Mouse (Mus musculus) CH12.LX (cell line): ENCODE measurements at regions not wholly inside any gene's neighbourhood (a gene's known extent, or its start where the extent isn't known, plus 50 kb on each side); places are given as distances from the start of the nearest gene placed in this dataset.

Experiments
- CTCF ChIP-seq, 2 experiments: IDR thresholded peaks in 1 of 2; conservative IDR thresholded peaks in 1 of 2; 2 replicates each; pipeline ENCODE4 v1.5.1; 2011 to 2012; ENCODE audit warnings: low read depth in 2 of 2, low read length in 2 of 2, improper control_type of control experiment in 1 of 2, inconsistent platforms in 1 of 2, mild to moderate bottlenecking in 1 of 2, moderate library complexity in 1 of 2
- ELF1 ChIP-seq: IDR thresholded peaks from 2 replicates; pipeline ENCODE4 v1.6.1; 2014; ENCODE audit warnings: low read depth, mild to moderate bottlenecking, inconsistent platforms, low read length, improper control_type of control experiment
- EP300 ChIP-seq: IDR thresholded peaks from 2 replicates; pipeline ENCODE4 v1.6.1; 2011; ENCODE audit warnings: low read length, improper control_type of control experiment
- GABPA ChIP-seq: IDR thresholded peaks from 2 replicates; pipeline ENCODE4 v1.6.1; 2012; ENCODE audit warnings: low read depth, low read length, improper control_type of control experiment, inconsistent platforms; ENCODE audit not compliant: insufficient replicate concordance
- JUN ChIP-seq: IDR thresholded peaks from 2 replicates; pipeline ENCODE4 v1.6.1; 2011; ENCODE audit warnings: low read depth, mild to moderate bottlenecking, low read length, improper control_type of control experiment, moderate library complexity; ENCODE audit not compliant: insufficient read depth
- JUND ChIP-seq: conservative IDR thresholded peaks from 2 replicates; pipeline ENCODE4 v1.6.1; 2011; ENCODE audit warnings: low read depth, low read length, improper control_type of control experiment
- MEF2A ChIP-seq: IDR thresholded peaks from 2 replicates; pipeline ENCODE4 v1.6.1; 2014; ENCODE audit warnings: low read depth, mild to moderate bottlenecking, inconsistent platforms, low read length, improper control_type of control experiment, borderline replicate concordance
- POLR2A ChIP-seq: IDR thresholded peaks from 2 replicates; pipeline ENCODE4 v1.6.1; 2011; ENCODE audit warnings: low read depth, mild to moderate bottlenecking, improper control_type of control experiment, low read length
- RCOR1 ChIP-seq: conservative IDR thresholded peaks from 2 replicates; pipeline ENCODE4 v1.6.1; 2012; ENCODE audit warnings: low read depth, mild to moderate bottlenecking, inconsistent platforms, low read length, improper control_type of control experiment

DNA sequence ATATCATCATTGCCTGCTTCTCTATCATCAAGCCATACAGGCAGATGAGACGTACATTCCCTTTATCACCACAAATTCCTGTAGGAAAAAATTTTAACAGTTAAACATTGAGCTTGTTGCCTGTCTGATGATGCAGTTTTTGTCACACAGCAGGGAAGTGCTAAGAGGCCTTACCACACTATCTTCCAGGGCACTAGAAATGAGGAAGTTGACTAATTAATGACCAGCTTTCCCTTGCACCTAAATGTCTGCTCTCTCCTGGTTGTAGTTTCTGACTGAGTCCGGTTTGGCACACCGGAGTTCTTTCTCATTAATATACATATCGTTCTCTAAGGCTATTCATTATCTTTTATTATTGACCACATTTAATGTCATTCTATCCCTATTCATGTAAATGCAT is 269.0 kb upstream of the Ncam2 start:
- TF ChIP-seq CTCF (conservative IDR thresholded peaks at IDR 0.05 in 1 of 2, IDR thresholded peaks at IDR 0.05 in 1 of 2; ENCODE audit: low read depth in 2 of 2, low read length in 2 of 2): no peak
- TF ChIP-seq MEF2A: no peak
- no peak for TF ChIP-seq JUN
- no peak for TF ChIP-seq JUND
- no peak for TF ChIP-seq GABPA
- TF ChIP-seq POLR2A: no peak
- TF ChIP-seq EP300: no peak
- no peak for TF ChIP-seq ELF1
- TF ChIP-seq RCOR1: no peak
